Mouse (Mus musculus): Measurements from ENCODE around the gene Peak1. TPM values are rescaled to one million over a fixed set of nuclear protein-coding genes. Genes with fewer than 3 reads are reported as not detected.
A peak's percentile ranks its signal among the peaks of the same experiment; 100 is the strongest.

Gene Peak1
- polyA plus RNA-seq, 1 experiment from 2014 or later = 17.5 TPM

GRCm38 (mm10) chr9:56412716-56413115 lies 5.2 kb downstream of the Peak1 start:
- H3K36me3 ChIP-seq = no peaks in the 10 kb centered on the region
- no peak for ATAC-seq (replicated peaks; ENCODE audit: low FRiP score)
- WGBS = 60% methylated on average over 1 of the region's 1 CpGs

GRCm38 (mm10) chr9:56409928-56410327 lies 7.9 kb downstream of the Peak1 start:
- H3K4me2 ChIP-seq = no peak overlapping the region
- ATAC-seq (replicated peaks; ENCODE audit: low FRiP score) = no peak
- WGBS = 69% methylated on average over 2 of the region's 2 CpGs

More at GRCm38 (mm10) chr9:56412716-56413115, 5.2 kb downstream of the Peak1 start:
- Histone ChIP-seq H3K9ac (no peak overlapping the region), H3K9me3 (replicated peaks) (no peaks in the 10 kb centered on the region), H3K4me1 (peaks cover 21% of the 10 kb centered on the region), H3K27ac (no peak overlapping the region), H3K4me3 (replicated peaks) (no peak overlapping the region), H3K4me2 (no peak overlapping the region), H3K27me3 (no peaks in the 10 kb centered on the region)

GRCm38 (mm10) chr9:56404619-56405018 lies 13.2 kb downstream of the Peak1 start:
- H3K4me3 ChIP-seq (replicated peaks) = no peak overlapping the region
- no peaks in the 10 kb centered on the region for H3K27me3 ChIP-seq
- no peak overlapping the region for H3K27ac ChIP-seq
- no peaks in the 10 kb centered on the region for H3K36me3 ChIP-seq
- no peak overlapping the region for H3K4me2 ChIP-seq
- H3K9me3 ChIP-seq (replicated peaks) = no peaks in the 10 kb centered on the region
- ATAC-seq (replicated peaks; ENCODE audit: low FRiP score) = no peak
- 67% methylated on average over 4 of the region's 4 CpGs for WGBS
- peaks cover 7% of the 10 kb centered on the region; the same call in 1 of the 2 replicates for H3K4me1 ChIP-seq
- no peak overlapping the region for H3K9ac ChIP-seq

More at GRCm38 (mm10) chr9:56409928-56410327, 7.9 kb downstream of the Peak1 start:
- Histone ChIP-seq H3K4me1 (peaks cover 4% of the 10 kb centered on the region), H3K36me3 (no peaks in the 10 kb centered on the region), H3K27me3 (no peaks in the 10 kb centered on the region), H3K4me3 (replicated peaks) (no peak overlapping the region), H3K9me3 (replicated peaks) (no peaks in the 10 kb centered on the region), H3K27ac (no peak overlapping the region), H3K9ac (no peak overlapping the region)

GRCm38 (mm10) chr9:56396306-56396705 lies 21.6 kb downstream of the Peak1 start:
- no peak overlapping the region for H3K9ac ChIP-seq
- H3K4me1 ChIP-seq = 0 out of 2 replicates have a peak, but pooled peaks cover under 1% of the 10 kb centered on the region
- no peak overlapping the region for H3K27ac ChIP-seq
- no peak overlapping the region for H3K4me3 ChIP-seq (replicated peaks)
- 39% methylated on average over 1 of the region's 1 CpGs for WGBS
- peaks cover 3% of the 10 kb centered on the region; the same call in 1 of the 2 replicates for H3K36me3 ChIP-seq
- H3K27me3 ChIP-seq = no peaks in the 10 kb centered on the region
- no peak overlapping the region for H3K4me2 ChIP-seq
- no peak for ATAC-seq (replicated peaks; ENCODE audit: low FRiP score)
- H3K9me3 ChIP-seq (replicated peaks) = no peaks in the 10 kb centered on the region

- Histone ChIP-seq H3K4me1 (no peaks in the 10 kb centered on the region), H3K27me3 (no peaks in the 10 kb centered on the region), H3K9ac (no peak overlapping the region), H3K36me3 (no peaks in the 10 kb centered on the region), H3K4me2 (no peak overlapping the region), H3K9me3 (replicated peaks) (no peaks in the 10 kb centered on the region), H3K4me3 (replicated peaks) (no peak overlapping the region), H3K27ac (no peak overlapping the region)
- WGBS = 81% methylated on average over 3 of the region's 3 CpGs
- ATAC-seq (replicated peaks; ENCODE audit: low FRiP score) = no peak
These were observed 25.0 kb downstream of the Peak1 start for GRCm38 (mm10) chr9:56392857-56393256.

GRCm38 (mm10) chr9:56382786-56383185 lies 35.1 kb downstream of the Peak1 start:
- Histone ChIP-seq H3K9ac (no peak overlapping the region), H3K4me2 (no peak overlapping the region), H3K36me3 (0 out of 2 replicates have a peak, but pooled peaks cover 2% of the 10 kb centered on the region), H3K4me3 (replicated peaks) (no peak overlapping the region), H3K9me3 (replicated peaks) (no peaks in the 10 kb centered on the region), H3K27me3 (no peaks in the 10 kb centered on the region), H3K27ac (no peak overlapping the region), H3K4me1 (no peaks in the 10 kb centered on the region)
- WGBS = 63% methylated on average over 1 of the region's 1 CpGs
- no peak for ATAC-seq (replicated peaks; ENCODE audit: low FRiP score)

GRCm38 (mm10) chr9:56374401-56374800 lies 43.5 kb downstream of the Peak1 start:
- ATAC-seq (replicated peaks; ENCODE audit: low FRiP score) = no peak
- Histone ChIP-seq H3K36me3 (no peaks in the 10 kb centered on the region), H3K27ac (no peak overlapping the region), H3K4me1 (peaks cover 8% of the 10 kb centered on the region; the same call in 1 of the 2 replicates), H3K4me2 (no peak overlapping the region), H3K4me3 (replicated peaks) (no peak overlapping the region), H3K27me3 (no peaks in the 10 kb centered on the region), H3K9me3 (replicated peaks) (no peaks in the 10 kb centered on the region), H3K9ac (no peak overlapping the region)
- 54% methylated on average over 4 of the region's 4 CpGs for WGBS

GRCm38 (mm10) chr9:56370710-56371109 lies 47.2 kb downstream of the Peak1 start:
- Histone ChIP-seq H3K4me2 (no peak overlapping the region), H3K27ac (no peak overlapping the region), H3K9me3 (replicated peaks) (no peaks in the 10 kb centered on the region), H3K4me3 (replicated peaks) (no peak overlapping the region), H3K9ac (no peak overlapping the region), H3K4me1 (peaks cover 12% of the 10 kb centered on the region; the same call in 1 of the 2 replicates), H3K36me3 (no peaks in the 10 kb centered on the region), H3K27me3 (no peaks in the 10 kb centered on the region)
- WGBS = 64% methylated on average over 5 of the region's 5 CpGs
- ATAC-seq (replicated peaks; ENCODE audit: low FRiP score) = no peak

- H3K4me2 ChIP-seq = no peak overlapping the region
- H3K27me3 ChIP-seq = no peaks in the 10 kb centered on the region
- no peaks in the 10 kb centered on the region for H3K9me3 ChIP-seq (replicated peaks)
- no peak overlapping the region for H3K4me3 ChIP-seq (replicated peaks)
- H3K27ac ChIP-seq = peak overlapping the region; percentile 51; the same call in 1 of the 2 replicates
- H3K4me1 ChIP-seq = 0 out of 2 replicates have a peak, but pooled peaks cover 7% of the 10 kb centered on the region
- no peak for ATAC-seq (replicated peaks; ENCODE audit: low FRiP score)
- H3K36me3 ChIP-seq = no peaks in the 10 kb centered on the region
- no peak overlapping the region for H3K9ac ChIP-seq
- 60% methylated on average over 3 of the region's 3 CpGs for WGBS
These were observed 49.1 kb downstream of the Peak1 start for GRCm38 (mm10) chr9:56368814-56369213.

- H3K4me1 ChIP-seq = 0 out of 2 replicates have a peak, but pooled peaks cover 3% of the 10 kb centered on the region
- no peaks in the 10 kb centered on the region for H3K36me3 ChIP-seq
- no peaks in the 10 kb centered on the region for H3K9me3 ChIP-seq (replicated peaks)
- H3K27ac ChIP-seq = no peak overlapping the region
- no peak overlapping the region for H3K4me3 ChIP-seq (replicated peaks)
- H3K9ac ChIP-seq = no peak overlapping the region
- H3K27me3 ChIP-seq = no peaks in the 10 kb centered on the region
- no peak for ATAC-seq (replicated peaks; ENCODE audit: low FRiP score)
- WGBS = 96% methylated on average over 3 of the region's 3 CpGs
- H3K4me2 ChIP-seq = no peak overlapping the region
These were observed 54.6 kb downstream of the Peak1 start for GRCm38 (mm10) chr9:56363306-56363705.

- Histone ChIP-seq H3K36me3 (no peaks in the 10 kb centered on the region), H3K27ac (no peak overlapping the region), H3K4me3 (replicated peaks) (no peak overlapping the region), H3K4me2 (no peak overlapping the region), H3K27me3 (no peaks in the 10 kb centered on the region), H3K9me3 (replicated peaks) (no peaks in the 10 kb centered on the region), H3K9ac (no peak overlapping the region), H3K4me1 (0 out of 2 replicates have a peak, but pooled peaks cover 3% of the 10 kb centered on the region)
- 77% methylated on average over 3 of the region's 3 CpGs for WGBS
- ATAC-seq (replicated peaks; ENCODE audit: low FRiP score) = no peak
These were observed 58.6 kb downstream of the Peak1 start for GRCm38 (mm10) chr9:56359261-56359660.

GRCm38 (mm10) chr9:56355186-56355585 lies 62.7 kb downstream of the Peak1 start:
- ATAC-seq (replicated peaks; ENCODE audit: low FRiP score) = no peak
- no peaks in the 10 kb centered on the region for H3K4me1 ChIP-seq
- no peaks in the 10 kb centered on the region for H3K36me3 ChIP-seq
- H3K4me3 ChIP-seq (replicated peaks) = no peak overlapping the region
- no peaks in the 10 kb centered on the region for H3K27me3 ChIP-seq
- WGBS = 96% methylated on average over 5 of the region's 5 CpGs
- no peak overlapping the region for H3K9ac ChIP-seq
- H3K4me2 ChIP-seq = no peak overlapping the region
- H3K9me3 ChIP-seq (replicated peaks) = no peaks in the 10 kb centered on the region
- no peak overlapping the region for H3K27ac ChIP-seq

- ATAC-seq (replicated peaks; ENCODE audit: low FRiP score) = no peak
- no peak overlapping the region for H3K4me2 ChIP-seq
These were observed 71.5 kb downstream of the Peak1 start for GRCm38 (mm10) chr9:56346321-56346720.

More at GRCm38 (mm10) chr9:56346321-56346720, 71.5 kb downstream of the Peak1 start:
- Histone ChIP-seq H3K4me3 (replicated peaks) (no peak overlapping the region), H3K36me3 (no peaks in the 10 kb centered on the region), H3K4me1 (no peaks in the 10 kb centered on the region), H3K9me3 (replicated peaks) (no peaks in the 10 kb centered on the region), H3K9ac (no peak overlapping the region), H3K27ac (no peak overlapping the region), H3K27me3 (no peaks in the 10 kb centered on the region)
- WGBS = 84% methylated on average over 6 of the region's 6 CpGs
